Mouse (Mus musculus) Patski (cell line): ENCODE results near the gene Rhoj. TPM values are rescaled to one million over a fixed set of nuclear protein-coding genes. Genes with fewer than 3 reads are reported as not detected.

Experiments used
- ATAC-seq: fragments of 100-300 bp; one replicate; pipeline ENCODE4 v1.8.0; 2021
- CTCF ChIA-PET: fragments of 350-600 bp; sonication (Branson Sonifier 250); formaldehyde crosslinking; loops from one replicate; lab custom pipeline; 2022; ENCODE audit warnings: inconsistent platforms; lab: Charles Lee
- POLR2A ChIA-PET: fragments of 350-600 bp; sonication (Branson Sonifier 250); formaldehyde crosslinking; loops from one replicate; lab custom pipeline; 2022; ENCODE audit warnings: antibody characterized with exemption, inconsistent platforms; lab: Charles Lee
- DNase-seq: peaks from one replicate; pipeline ENCODE4 v3.0.0-alpha.2; 2011; ENCODE audit warnings: low read depth, low spot score
- H3K27me3 ChIP-seq: fragments of 371-371 bp; one replicate; pipeline ENCODE4 v1.5.1; 2021
- CTCF ChIP-seq: fragments of 100-300 bp; IDR thresholded peaks from one replicate; pipeline ENCODE4 v1.5.1; 2021
- in situ Hi-C: fragments of 300-500 bp; cut with MboI; formaldehyde crosslinking; loops from 3 replicates; pipeline ENCODE4 v1.11.1; 2018; ENCODE audit warnings: low pct_unique_long_range_greater_than_20kb, mixed read lengths
- polyA plus RNA-seq: library from polyadenylated mRNA; unstranded; gene quantifications from one replicate; pipeline ENCODE4 v1.2.3, GENCODE M21; 2021

Gene Rhoj
- 0.24 TPM for polyA plus RNA-seq

GRCm38 (mm10) chr12:75307961-75308951 lies at the start of gene Rhoj:
Gene Rhoj (plus strand): TSS chr12:75308322.
- DNase-seq (no peak), ATAC-seq (peak; percentile 68)
- TF ChIP-seq CTCF, result no peak
- in situ Hi-C loops, result no loop called here
- POLR2A ChIA-PET, result no interaction called here
- CTCF ChIA-PET, result interaction anchor here (0.6 kb wide), 1 partner anchor 76 kb away, joined by 3 read pairs; no protein-coding TSS in a partner anchor
- H3K27me3 ChIP-seq, result peaks cover 18% of the 10 kb centered on the region

GRCm38 (mm10) chr12:75271726-75272125 lies 36.4 kb upstream of the Rhoj start:
- TF ChIP-seq CTCF, result no peak
- DNase-seq (no peak), ATAC-seq (no peak)
- H3K27me3 ChIP-seq, result peaks cover 17% of the 10 kb centered on the region
- ChIA-PET POLR2A (no interaction called here), CTCF (no interaction called here)
- in situ Hi-C loops, result no loop called here

- ATAC-seq (no peak), DNase-seq (no peak)
- TF ChIP-seq CTCF, result no peak
- in situ Hi-C loops, result no loop called here
- peaks cover 17% of the 10 kb centered on the region for H3K27me3 ChIP-seq
- ChIA-PET POLR2A (no interaction called here), CTCF (no interaction called here)
Observed at GRCm38 (mm10) chr12:75275730-75276129, 32.4 kb upstream of the Rhoj start.

- ChIA-PET CTCF (no interaction called here), POLR2A (no interaction called here)
- ATAC-seq, result no peak
- DNase-seq, result no peak
- in situ Hi-C loops, result no loop called here
- H3K27me3 ChIP-seq, result peaks cover 12% of the 10 kb centered on the region
- no peak for TF ChIP-seq CTCF
Observed at GRCm38 (mm10) chr12:75277425-75277824, 30.7 kb upstream of the Rhoj start.

- CTCF ChIA-PET, result interaction anchor here (1.9 kb wide), 1 partner anchor 109 kb away, joined by 5 read pairs; no protein-coding TSS in a partner anchor
- ATAC-seq, result no peak
- peak; percentile 45 for TF ChIP-seq CTCF
- in situ Hi-C loops, result no loop called here
- peaks cover 8% of the 10 kb centered on the region for H3K27me3 ChIP-seq
- POLR2A ChIA-PET, result no interaction called here
- DNase-seq, result no peak
Observed at GRCm38 (mm10) chr12:75280502-75280901, 27.6 kb upstream of the Rhoj start.

- H3K27me3 ChIP-seq, result peaks cover 4% of the 10 kb centered on the region
- DNase-seq, result no peak
- TF ChIP-seq CTCF, result no peak
- POLR2A ChIA-PET, result no interaction called here
- CTCF ChIA-PET, result no interaction called here
- no peak for ATAC-seq
- in situ Hi-C loops, result no loop called here
Observed at GRCm38 (mm10) chr12:75283226-75283625, 24.9 kb upstream of the Rhoj start.

- H3K27me3 ChIP-seq, result peaks cover 3% of the 10 kb centered on the region
- DNase-seq (no peak), ATAC-seq (no peak)
- no peak for TF ChIP-seq CTCF
- ChIA-PET CTCF (no interaction called here), POLR2A (no interaction called here)
- in situ Hi-C loops, result no loop called here
Observed at GRCm38 (mm10) chr12:75286166-75286565, 22.0 kb upstream of the Rhoj start.

GRCm38 (mm10) chr12:75290524-75290923 lies 17.6 kb upstream of the Rhoj start:
- DNase-seq (no peak), ATAC-seq (no peak)
- in situ Hi-C loops, result no loop called here
- ChIA-PET CTCF (no interaction called here), POLR2A (no interaction called here)
- TF ChIP-seq CTCF, result no peak
- peaks cover 6% of the 10 kb centered on the region for H3K27me3 ChIP-seq

GRCm38 (mm10) chr12:75291556-75291955 lies 16.6 kb upstream of the Rhoj start:
- ChIA-PET POLR2A (no interaction called here), CTCF (no interaction called here)
- peaks cover 6% of the 10 kb centered on the region for H3K27me3 ChIP-seq
- in situ Hi-C loops, result no loop called here
- ATAC-seq (no peak), DNase-seq (no peak)
- no peak for TF ChIP-seq CTCF

GRCm38 (mm10) chr12:75292939-75293338 lies 15.2 kb upstream of the Rhoj start:
- H3K27me3 ChIP-seq, result peaks cover 6% of the 10 kb centered on the region
- in situ Hi-C loops, result no loop called here
- POLR2A ChIA-PET, result no interaction called here
- ATAC-seq (no peak), DNase-seq (no peak)
- TF ChIP-seq CTCF, result no peak
- CTCF ChIA-PET, result no interaction called here

GRCm38 (mm10) chr12:75299865-75300264 lies 8.3 kb upstream of the Rhoj start:
- in situ Hi-C loops, result no loop called here
- DNase-seq (no peak), ATAC-seq (no peak)
- no peak for TF ChIP-seq CTCF
- ChIA-PET CTCF (no interaction called here), POLR2A (no interaction called here)
- peaks cover 10% of the 10 kb centered on the region for H3K27me3 ChIP-seq
